Mouse (Mus musculus): ENCODE results near the gene Nup43. TPM values are rescaled to one million over a fixed set of nuclear protein-coding genes. Genes with fewer than 3 reads are reported as not detected.

Nup43 gene
- total and polyA plus RNA-seq, 3 experiments, result 1.8 to 53.4 (median 37.9) TPM

DNA sequence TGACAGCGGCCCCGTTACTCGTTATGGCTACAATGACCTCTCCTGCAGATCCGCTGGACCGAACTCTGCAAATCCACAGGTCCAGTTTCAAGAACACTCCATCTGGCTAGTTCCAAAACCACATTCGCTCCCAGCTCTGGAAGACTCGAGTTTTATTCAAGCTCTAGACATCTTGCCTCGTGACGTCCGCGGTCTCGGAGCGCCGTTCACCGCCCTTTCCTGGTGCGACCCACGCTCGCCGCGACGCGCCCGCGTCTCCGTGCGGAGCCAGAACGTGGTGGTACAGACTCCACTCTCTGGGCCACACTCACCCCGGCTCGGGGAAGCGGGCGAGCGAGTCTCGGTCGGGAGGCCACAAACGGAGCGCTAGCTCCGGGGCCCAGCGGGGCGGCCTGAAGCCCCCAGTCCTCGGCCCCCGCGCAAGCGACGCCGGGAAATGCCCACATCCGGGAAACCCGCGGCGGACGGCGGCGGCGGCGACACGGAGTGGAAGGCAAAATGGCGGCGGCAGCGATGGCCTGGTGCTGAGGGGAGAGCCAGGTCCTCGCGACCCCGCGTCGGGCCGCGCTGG, 13.5 kb downstream of the Nup43 start, which contains the start of the genes Pcmt1 and Lats1:
Pcmt1 (minus strand) TSS at position 406 of the 571 bp plus-strand sequence.
Lats1 (plus strand) TSS at position 484 of the 571 bp plus-strand sequence.
- Histone ChIP-seq H3K36me3 (replicated peaks) (peaks cover 52% of the 10 kb centered on the region), H3K27me3 (ENCODE audit: insufficient read depth, low read length) (no peaks in the 10 kb centered on the region), H3K4me1 (ENCODE audit: insufficient read depth, low read depth, low read length) (peaks cover 47% of the 10 kb centered on the region), H3K4me3 (ENCODE audit: low read depth, low read length) (peak within 1 kb of the TSS; percentile 87), H3K9me3 (replicated peaks) (no peaks in the 10 kb centered on the region)
- TF ChIP-seq TAL1 (conservative IDR thresholded peaks at IDR 0.05; ENCODE audit: low read depth, low read length) (no peak), GATA1 (IDR thresholded peaks at IDR 0.05; ENCODE audit: borderline replicate concordance, low read length) (no peak), CTCF (IDR thresholded peaks at IDR 0.05; ENCODE audit: low read depth, low read length) (no peak), POLR2AphosphoS5 (IDR thresholded peaks at IDR 0.05; ENCODE audit: insufficient replicate concordance, low read depth, low read length) (no peak), GATA2 (IDR thresholded peaks at IDR 0.05; ENCODE audit: borderline replicate concordance, low read depth, low read length) (no peak)
- ATAC-seq (ENCODE audit: extremely low read depth, insufficient number of reproducible peaks, low FRiP score, poor library complexity, severe bottlenecking) (peak; percentile 35; the same call in 1 of the 2 replicates), DNase-seq (ENCODE audit: low spot score) (peak; percentile 85)

DNA sequence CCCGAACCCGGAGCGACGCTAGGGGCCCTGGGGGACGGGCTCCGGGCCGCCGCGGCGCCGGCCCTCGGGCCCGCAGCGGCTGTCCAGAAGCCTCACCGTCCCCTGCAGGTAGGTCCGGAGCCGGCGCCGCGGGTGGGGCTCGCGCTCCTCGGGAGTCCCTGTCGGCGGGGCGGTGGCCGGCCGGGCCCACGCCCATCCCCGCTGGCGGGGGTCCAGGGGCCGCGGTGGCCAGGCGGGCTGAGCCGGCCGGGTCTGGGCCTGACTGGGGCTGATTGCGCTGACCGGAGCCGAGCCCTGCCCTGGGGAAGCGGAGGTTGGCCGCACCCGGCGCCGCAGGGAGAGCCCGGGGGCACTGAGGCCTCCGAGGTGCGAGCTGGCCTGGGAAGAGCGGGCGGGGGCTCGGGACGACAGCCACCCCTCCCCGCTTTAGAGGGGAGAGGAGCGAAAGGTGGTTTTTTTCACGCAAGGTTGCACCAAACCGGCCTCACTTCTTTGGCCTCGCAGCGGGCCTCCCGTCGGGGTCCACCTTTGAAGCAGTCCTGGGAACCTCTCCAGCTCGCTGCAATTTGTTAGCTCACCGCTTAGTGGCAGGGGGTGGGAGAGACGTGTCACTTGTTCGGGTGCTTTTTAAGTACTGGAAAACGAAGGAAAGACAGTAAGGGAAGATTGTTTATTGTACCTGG, 14.2 kb downstream of the Nup43 start:
- DNase-seq (ENCODE audit: low spot score), result peak; percentile 74

DNA sequence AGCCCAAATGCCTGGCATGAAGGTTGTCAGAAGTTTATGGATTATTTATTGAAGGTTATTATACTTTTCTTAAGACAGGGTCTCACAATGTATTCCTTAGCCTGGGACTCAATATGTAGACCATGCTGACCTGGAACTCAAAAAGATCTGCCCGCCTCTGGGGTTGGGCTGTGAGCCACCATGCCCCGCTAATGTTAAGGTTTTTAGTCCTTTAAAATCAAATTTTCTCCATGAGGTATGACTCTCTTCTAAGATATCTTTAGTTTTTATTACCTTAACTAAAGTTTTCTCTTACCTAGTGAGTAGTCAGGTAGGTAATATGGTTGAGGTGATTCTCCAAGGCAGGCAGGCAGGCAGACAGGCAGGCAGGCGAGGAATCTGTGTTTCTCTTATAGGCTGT, 14.9 kb downstream of the Nup43 start:
- peaks cover 51% of the 10 kb centered on the region for H3K36me3 ChIP-seq (replicated peaks)
- H3K4me3 ChIP-seq (ENCODE audit: low read depth, low read length), result peak overlapping the region; percentile 87
- DNase-seq (ENCODE audit: low spot score), result no peak
- H3K4me1 ChIP-seq (ENCODE audit: insufficient read depth, low read depth, low read length), result peaks cover 51% of the 10 kb centered on the region
- TF ChIP-seq TAL1 (conservative IDR thresholded peaks at IDR 0.05; ENCODE audit: low read depth, low read length) (no peak), GATA2 (IDR thresholded peaks at IDR 0.05; ENCODE audit: borderline replicate concordance, low read depth, low read length) (no peak)
- ATAC-seq (ENCODE audit: extremely low read depth, insufficient number of reproducible peaks, low FRiP score, poor library complexity, severe bottlenecking), result no peak
- H3K27me3 ChIP-seq (ENCODE audit: insufficient read depth, low read length), result no peaks in the 10 kb centered on the region
- H3K9me3 ChIP-seq (replicated peaks), result no peaks in the 10 kb centered on the region

More for the DNA sequence above, 14.2 kb downstream of the Nup43 start:
- no peaks in the 10 kb centered on the region for H3K9me3 ChIP-seq (replicated peaks)
- no peaks in the 10 kb centered on the region for H3K27me3 ChIP-seq (ENCODE audit: insufficient read depth, low read length)
- TF ChIP-seq GATA2 (IDR thresholded peaks at IDR 0.05; ENCODE audit: borderline replicate concordance, low read depth, low read length) (no peak), GATA1 (IDR thresholded peaks at IDR 0.05; ENCODE audit: borderline replicate concordance, low read length) (no peak), POLR2AphosphoS5 (IDR thresholded peaks at IDR 0.05; ENCODE audit: insufficient replicate concordance, low read depth, low read length) (no peak), TAL1 (conservative IDR thresholded peaks at IDR 0.05; ENCODE audit: low read depth, low read length) (no peak), CTCF (IDR thresholded peaks at IDR 0.05; ENCODE audit: low read depth, low read length) (no peak)
- peak overlapping the region; percentile 87 for H3K4me3 ChIP-seq (ENCODE audit: low read depth, low read length)
- ATAC-seq (ENCODE audit: extremely low read depth, insufficient number of reproducible peaks, low FRiP score, poor library complexity, severe bottlenecking), result peak; percentile 48
- peaks cover 51% of the 10 kb centered on the region for H3K36me3 ChIP-seq (replicated peaks)
- H3K4me1 ChIP-seq (ENCODE audit: insufficient read depth, low read depth, low read length), result peaks cover 49% of the 10 kb centered on the region

DNA sequence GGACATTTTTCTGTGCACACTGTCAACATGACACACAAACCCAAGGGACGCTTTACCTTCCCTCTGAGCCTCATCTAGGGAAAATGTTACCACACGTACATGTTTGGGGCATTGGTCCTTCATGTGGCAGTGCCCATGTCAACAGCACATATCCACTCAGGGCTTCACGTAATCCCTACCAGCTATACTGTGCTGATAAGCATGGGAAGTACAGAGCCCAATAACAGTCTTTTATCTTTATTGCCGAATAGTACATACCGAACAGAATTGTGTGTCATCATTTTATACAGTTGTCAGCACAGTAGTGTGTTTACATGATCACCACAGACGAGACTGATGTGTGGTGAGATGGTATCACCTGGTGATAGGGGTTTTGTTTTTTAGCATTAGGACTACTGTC, 19.6 kb downstream of the Nup43 start:
- no peaks in the 10 kb centered on the region for H3K27me3 ChIP-seq (ENCODE audit: insufficient read depth, low read length)
- ATAC-seq (ENCODE audit: extremely low read depth, insufficient number of reproducible peaks, low FRiP score, poor library complexity, severe bottlenecking), result no peak

DNA sequence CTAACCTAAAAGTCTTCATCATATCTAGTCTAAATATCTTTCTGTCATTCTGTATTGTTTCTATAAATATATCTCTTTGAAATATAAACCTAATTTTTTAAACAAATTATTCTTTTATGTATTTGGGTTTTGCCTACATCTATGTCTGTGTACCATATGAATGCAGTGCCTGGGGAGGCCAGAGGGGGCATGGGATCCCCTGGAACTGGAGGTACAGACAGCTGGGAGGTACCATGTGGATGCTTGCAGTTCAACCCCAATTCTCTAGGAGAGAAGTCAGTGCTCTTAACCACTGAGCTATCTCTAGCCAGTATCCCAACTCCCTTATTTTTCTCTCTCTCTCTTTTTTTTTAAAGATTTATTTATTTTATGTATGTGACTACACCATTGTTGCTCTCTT, 28.0 kb downstream of the Nup43 start:
- no peak for DNase-seq (ENCODE audit: low spot score)
- Histone ChIP-seq H3K27me3 (ENCODE audit: insufficient read depth, low read length) (no peaks in the 10 kb centered on the region), H3K9me3 (replicated peaks) (no peaks in the 10 kb centered on the region), H3K4me3 (ENCODE audit: low read depth, low read length) (no peak overlapping the region), H3K4me1 (ENCODE audit: insufficient read depth, low read depth, low read length) (no peaks in the 10 kb centered on the region), H3K36me3 (replicated peaks) (peaks cover 86% of the 10 kb centered on the region)
- ATAC-seq (ENCODE audit: extremely low read depth, insufficient number of reproducible peaks, low FRiP score, poor library complexity, severe bottlenecking), result no peak; the same call in 1 of the 2 replicates
- TF ChIP-seq POLR2AphosphoS5 (IDR thresholded peaks at IDR 0.05; ENCODE audit: insufficient replicate concordance, low read depth, low read length) (no peak), TAL1 (conservative IDR thresholded peaks at IDR 0.05; ENCODE audit: low read depth, low read length) (no peak), GATA1 (IDR thresholded peaks at IDR 0.05; ENCODE audit: borderline replicate concordance, low read length) (no peak), GATA2 (IDR thresholded peaks at IDR 0.05; ENCODE audit: borderline replicate concordance, low read depth, low read length) (no peak), CTCF (IDR thresholded peaks at IDR 0.05; ENCODE audit: low read depth, low read length) (no peak)

More for the DNA sequence above, 19.6 kb downstream of the Nup43 start:
- Histone ChIP-seq H3K9me3 (replicated peaks) (no peaks in the 10 kb centered on the region), H3K4me1 (ENCODE audit: insufficient read depth, low read depth, low read length) (peaks cover 33% of the 10 kb centered on the region), H3K36me3 (replicated peaks) (peaks cover 59% of the 10 kb centered on the region), H3K4me3 (ENCODE audit: low read depth, low read length) (no peak overlapping the region)
- TF ChIP-seq GATA2 (IDR thresholded peaks at IDR 0.05; ENCODE audit: borderline replicate concordance, low read depth, low read length) (no peak), POLR2AphosphoS5 (IDR thresholded peaks at IDR 0.05; ENCODE audit: insufficient replicate concordance, low read depth, low read length) (no peak), TAL1 (conservative IDR thresholded peaks at IDR 0.05; ENCODE audit: low read depth, low read length) (no peak), CTCF (IDR thresholded peaks at IDR 0.05; ENCODE audit: low read depth, low read length) (no peak), GATA1 (IDR thresholded peaks at IDR 0.05; ENCODE audit: borderline replicate concordance, low read length) (no peak)
- DNase-seq (ENCODE audit: low spot score), result no peak

DNA sequence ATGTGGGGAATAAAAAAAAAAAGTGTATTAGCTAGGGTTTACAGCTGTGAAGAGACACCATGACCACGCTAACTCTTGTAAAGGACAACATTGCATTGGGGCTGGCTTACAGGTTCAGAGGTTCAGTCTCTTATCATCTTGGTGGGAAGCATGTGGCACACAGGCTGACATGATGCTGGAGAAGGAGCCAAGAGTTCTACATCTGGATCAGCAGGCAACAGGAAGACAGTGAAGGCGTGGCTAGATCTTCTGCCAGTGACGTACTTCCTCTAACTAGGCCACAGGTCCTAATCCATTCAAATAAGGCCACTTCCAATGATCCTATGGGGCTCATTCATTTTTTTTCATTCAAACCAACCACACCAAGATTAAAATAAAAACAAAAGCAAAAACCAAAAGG, 32.8 kb downstream of the Nup43 start:
- TF ChIP-seq TAL1 (conservative IDR thresholded peaks at IDR 0.05; ENCODE audit: low read depth, low read length) (no peak), CTCF (IDR thresholded peaks at IDR 0.05; ENCODE audit: low read depth, low read length) (no peak), GATA1 (IDR thresholded peaks at IDR 0.05; ENCODE audit: borderline replicate concordance, low read length) (no peak), GATA2 (IDR thresholded peaks at IDR 0.05; ENCODE audit: borderline replicate concordance, low read depth, low read length) (no peak), POLR2AphosphoS5 (IDR thresholded peaks at IDR 0.05; ENCODE audit: insufficient replicate concordance, low read depth, low read length) (no peak)
- Histone ChIP-seq H3K4me3 (ENCODE audit: low read depth, low read length) (no peak overlapping the region), H3K27me3 (ENCODE audit: insufficient read depth, low read length) (no peaks in the 10 kb centered on the region), H3K36me3 (replicated peaks) (peaks cover 89% of the 10 kb centered on the region), H3K9me3 (replicated peaks) (no peaks in the 10 kb centered on the region), H3K4me1 (ENCODE audit: insufficient read depth, low read depth, low read length) (0 out of 2 replicates have a peak, but pooled peaks cover 3% of the 10 kb centered on the region)
- DNase-seq (ENCODE audit: low spot score) (no peak), ATAC-seq (ENCODE audit: extremely low read depth, insufficient number of reproducible peaks, low FRiP score, poor library complexity, severe bottlenecking) (no peak)

All from G1E (cell line).